Mouse (Mus musculus) cerebellum, postnatal 36 days (tissue): ENCODE results near the gene Tmem92.

Source experiments
- DNase-seq, 2 experiments: peaks; one replicate each; pipeline ENCODE4 v3.0.0; 2021 to 2022; ENCODE audit warnings: mixed read lengths in 2 of 2

Tmem92 gene

DNA sequence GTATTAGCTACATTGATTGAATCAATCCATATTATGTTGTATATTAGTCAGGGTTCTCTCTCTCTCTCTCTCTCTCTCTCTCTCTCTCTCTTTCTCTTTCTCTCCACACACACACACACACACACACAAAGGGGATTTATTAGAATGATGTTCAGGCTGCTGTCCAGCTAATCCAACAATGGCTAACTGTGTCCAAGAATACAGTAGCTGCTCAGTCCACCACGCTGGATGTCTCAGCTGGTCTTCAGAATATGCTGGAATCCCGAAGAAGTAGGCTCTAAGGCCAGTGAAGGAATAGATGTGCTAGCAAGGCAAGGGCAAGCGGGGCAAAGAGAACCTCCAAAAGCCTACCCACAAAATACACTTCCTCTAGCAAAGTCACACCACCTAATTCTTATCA lies 55.2 kb downstream of the Tmem92 start:
- no peak for DNase-seq
